Mouse (Mus musculus): Measurements from ENCODE around the gene Ier2.

The Ier2 gene

DNA sequence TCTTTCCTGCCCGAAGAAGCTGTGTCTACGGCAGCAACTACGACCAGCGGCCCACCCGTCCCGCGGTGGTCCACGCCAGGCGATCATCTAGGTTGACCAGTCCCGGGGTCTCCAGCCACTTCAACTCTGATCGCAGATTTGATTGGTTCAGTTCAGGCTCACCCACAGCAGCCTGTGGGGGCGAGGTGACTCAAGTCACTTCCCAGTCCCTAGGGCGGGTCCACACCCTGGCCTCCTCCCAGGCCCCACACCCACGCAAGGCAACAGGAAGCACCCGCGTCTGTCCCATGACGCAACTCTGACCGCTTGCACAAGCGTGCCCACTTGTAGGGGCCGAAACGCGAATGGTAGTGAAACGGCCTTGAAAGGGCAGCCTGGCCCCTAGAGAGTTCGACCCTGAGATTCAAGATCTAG lies 1.2 kb downstream of the Ier2 start:
- peak; percentile 79 for DNase-seq

DNA sequence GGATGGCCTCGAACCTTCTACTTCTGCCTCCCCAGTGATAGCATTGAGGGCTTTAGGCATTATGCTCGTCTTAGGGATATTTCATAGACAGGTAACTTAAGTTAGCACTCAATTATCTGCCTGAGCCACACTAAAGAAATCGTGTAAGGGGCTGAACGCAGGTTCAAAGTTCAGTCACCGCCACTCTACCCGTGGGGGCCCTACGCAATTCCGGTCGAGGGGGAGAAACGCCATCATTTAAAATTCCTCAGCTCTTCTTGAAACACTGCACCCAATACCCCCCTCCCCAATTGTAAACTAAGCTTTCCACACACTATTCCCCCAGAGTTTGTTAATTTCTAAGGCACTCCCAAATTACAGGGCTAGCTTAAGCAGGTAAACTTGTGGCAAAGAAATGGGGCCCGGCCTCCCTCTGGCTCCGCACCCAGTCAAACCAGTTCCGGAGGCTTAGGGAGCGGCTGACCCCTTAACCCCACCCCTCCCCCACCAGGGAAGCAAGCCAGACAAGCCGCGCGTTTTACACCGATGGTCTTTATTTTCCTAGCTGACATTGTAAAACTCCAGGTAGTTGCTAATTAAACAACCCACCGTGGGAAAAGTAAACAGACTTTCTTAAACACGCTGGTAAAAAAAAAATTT lies 1.7 kb downstream of the Ier2 start:
- no peak for DNase-seq

DNA sequence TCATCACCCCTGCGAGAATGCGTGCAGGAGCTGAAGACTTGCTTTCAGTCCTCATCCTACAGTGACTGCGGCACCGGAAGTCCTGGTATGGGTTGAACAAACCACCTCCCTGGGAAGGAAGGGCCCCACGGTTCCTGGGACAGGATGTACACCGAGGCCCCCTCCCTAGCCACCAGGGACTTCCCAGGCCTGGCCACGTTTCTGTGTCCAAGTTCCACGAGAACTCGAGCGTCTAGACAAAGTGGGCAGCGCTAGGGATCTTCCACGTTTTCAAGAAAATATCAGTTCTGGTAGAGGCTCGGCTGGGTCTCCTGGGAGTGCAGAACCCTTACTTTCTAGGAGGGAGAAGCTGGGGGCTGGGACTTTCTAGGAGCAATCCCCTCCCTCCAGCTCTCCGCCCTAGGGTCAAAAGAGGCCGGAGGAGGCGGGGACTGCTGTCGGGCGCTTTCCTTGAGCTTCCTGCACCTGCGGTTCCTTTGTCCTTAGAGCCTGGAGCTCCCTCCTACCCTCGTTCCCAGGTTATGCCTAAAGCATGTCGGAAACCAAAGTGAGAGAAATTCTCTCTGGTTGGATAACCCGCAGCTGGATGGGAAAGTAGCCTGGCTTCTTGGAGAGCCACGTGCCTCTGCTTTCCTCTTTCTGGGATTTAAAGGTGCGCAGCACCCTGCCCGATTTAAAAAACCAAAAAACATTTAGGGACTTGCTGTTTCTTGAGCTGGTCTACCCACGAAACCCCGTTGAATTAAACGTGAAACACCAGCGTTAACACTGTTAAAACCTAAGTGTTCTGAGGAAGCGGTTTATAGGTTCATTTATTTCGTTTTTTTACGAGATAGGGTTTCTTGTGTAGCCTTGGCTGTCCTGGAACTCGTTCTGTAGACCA lies 2.5 kb downstream of the Ier2 start:
- no peak for DNase-seq

DNA sequence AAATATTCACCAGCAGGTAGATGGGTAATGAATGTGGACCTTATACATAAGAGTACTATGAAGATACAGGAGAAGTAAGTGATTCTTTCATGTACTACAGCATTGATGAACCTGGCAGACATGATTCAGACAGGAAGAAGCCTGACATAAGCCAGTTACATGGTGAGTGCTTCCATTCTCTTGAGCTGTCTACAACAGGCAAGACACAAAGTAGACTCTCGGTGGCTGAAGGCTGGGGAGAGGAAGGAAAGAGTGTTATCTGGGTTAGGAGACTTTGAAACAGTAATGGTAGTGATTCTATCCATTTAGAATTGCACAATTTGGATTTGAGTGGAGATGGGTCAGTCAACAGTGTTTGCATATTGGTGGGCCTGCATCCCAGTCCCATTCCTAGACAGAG lies 3.7 kb downstream of the Ier2 start:
- no peak for DNase-seq

DNA sequence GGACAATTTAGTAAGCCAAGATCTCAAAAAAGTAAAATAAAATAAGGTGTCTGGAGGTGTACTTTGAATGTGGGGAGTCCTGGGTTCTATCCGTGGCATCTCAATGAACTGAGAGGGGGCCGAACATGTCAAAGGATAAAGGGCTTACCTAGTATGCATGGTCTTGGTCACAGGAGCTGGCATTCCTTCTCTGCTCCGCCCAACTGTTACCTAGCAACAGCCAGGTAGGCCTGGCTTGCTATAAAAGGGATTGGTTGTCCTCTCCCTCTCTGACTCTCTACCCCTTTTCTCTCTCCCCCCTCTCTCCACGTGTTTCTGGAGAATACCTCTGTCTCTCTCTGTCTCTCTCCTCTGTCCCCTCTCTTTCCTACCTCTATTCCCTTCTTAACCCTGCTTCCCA lies 5.0 kb downstream of the Ier2 start:
- no peak for DNase-seq

DNA sequence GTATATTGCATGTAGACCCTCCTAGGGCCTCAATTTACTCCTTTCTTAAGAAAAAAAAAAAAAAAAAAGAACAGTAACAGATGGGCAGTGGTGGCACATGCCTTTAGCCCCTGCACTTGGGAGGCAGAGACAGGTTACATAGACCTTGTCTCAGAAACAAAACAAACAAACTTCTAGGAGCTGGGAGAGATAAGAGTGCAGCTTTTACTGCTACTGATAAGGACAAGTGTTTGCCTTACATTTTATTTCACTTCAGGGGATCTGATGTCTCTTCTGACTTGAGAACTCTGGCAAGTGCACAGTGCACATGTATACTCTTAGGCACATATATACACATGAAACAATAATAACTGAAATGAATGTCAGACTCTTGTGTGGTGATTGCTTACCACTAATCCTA lies 5.4 kb downstream of the Ier2 start:
- DNase-seq: no peak

DNA sequence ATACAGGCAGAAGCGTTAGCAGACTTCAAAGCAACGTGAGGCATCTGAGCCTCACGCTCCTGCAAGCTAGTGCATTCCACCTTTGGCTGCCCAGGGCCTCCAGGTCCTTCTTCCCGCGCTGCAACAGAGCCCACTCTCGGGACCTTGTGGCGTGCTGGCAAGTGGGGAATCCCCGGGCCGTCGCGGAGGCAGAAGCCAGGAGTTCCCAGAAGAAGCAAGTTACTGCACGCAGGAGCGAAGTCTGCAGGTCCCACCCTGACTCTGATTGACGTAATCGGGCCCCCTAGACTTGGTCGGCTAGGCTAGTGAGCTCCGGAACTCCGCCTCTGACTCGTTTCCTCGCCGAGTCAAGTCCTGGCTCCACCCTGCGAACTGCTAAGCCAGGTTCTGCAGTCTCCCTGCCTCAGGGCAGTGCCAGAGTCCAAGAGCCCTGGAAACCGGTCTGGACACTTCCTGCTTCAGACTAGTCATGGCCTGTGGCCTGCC lies 6.0 kb downstream of the Ier2 start:
- peak; percentile 55 for DNase-seq

DNA sequence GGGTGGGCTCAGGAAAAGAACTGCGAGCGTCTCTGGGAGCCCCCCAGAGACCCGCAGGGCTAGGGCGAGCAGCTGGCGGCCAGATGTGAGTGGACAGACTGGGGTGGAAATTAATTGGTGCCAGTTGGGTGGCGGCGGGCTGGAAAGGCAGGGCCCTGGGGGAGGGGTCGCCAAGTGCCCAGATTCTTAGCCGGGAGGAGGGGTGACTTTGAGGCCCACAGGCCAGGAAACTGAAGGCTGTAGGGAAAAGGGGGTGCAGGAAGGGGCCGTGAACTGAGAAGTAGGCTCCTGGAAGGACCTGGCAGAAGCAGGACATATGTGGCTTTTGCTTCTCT lies 6.5 kb downstream of the Ier2 start:
- no peak for DNase-seq

DNA sequence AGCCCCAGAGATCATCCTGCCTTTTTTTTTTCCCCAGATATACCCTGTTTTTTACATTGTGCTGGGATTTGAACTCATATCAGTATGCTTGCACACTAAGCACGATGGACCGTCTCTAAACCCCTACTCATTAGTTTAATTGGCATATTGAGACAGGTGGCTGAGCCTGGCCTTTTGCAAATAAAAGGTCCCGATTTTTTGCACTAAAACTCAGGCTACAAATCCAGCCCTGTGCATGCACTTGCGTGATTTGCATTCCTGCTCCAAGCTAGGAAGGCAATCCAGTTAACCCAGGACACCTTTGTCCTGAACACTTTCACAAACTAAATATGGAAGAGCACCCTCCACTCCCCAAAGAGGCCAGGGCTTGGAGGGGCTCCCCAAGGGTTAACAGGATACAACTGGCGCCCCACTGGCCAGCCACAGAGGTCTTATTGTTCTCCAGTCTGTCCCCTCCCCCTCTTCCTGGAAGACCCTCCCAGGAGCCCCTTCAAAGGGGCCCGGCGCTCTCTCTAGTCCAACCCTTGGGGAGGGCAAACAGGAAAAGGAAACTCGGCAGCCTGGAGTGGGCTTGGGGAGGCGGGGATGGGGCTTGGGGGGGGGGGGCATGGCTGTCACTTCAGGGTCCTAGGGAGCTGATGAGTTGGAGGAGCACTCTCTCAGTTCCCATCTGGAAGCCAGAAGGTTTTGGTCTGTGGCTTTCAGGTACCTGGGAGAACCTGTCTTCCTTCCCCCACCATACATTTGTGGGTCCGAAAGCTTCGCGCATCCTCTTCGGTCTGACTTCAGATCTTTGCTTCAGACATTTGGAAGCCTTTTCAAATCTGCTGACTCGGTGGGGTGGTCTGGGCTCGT lies 7.1 kb downstream of the Ier2 start:
- DNase-seq: no peak

DNA sequence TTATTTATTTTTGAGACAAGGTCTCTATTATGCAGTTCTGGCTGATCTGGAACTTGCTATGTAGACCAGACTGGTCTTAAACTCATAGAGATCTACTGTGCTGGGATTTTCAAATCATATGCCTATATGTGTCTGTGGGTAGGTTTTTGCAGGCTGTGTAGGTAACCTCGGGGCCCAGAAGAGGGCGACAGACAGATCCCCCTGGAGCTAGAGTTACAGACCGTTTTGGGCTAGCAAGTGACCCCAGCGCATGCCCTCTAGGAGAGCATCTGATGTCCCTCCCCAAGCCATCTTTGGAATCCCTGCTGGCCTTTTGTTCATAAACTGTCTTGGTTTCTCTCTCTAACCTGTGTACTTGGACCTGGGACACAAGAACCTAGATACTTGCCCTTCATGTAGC lies 8.1 kb downstream of the Ier2 start:
- DNase-seq: no peak

DNA sequence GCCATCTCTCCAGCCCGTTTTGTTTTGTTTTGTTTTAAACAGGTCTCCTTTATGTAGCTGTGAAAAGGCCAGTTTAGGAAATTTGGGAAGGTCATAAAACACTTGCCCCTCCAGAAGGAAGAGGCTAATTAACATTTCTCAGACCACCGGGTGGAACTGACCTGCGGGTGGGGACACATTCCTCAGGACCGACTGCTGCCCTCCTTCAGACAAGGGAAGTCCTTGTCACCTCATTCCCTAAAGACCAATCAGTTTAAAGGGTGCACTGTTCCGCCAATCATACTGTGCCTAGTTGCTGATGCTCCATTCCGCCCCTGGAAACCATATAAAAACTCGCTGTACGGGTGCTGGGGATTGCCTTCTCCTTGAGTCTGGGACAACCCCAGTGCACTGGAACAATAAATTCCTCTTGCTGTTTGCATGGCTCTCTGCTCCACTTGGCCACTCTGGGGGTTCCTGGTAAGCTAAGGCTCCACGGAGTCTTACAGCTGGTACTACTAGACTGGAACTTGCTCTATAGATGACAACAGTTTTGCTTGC lies 9.5 kb downstream of the Ier2 start:
- no peak for DNase-seq

DNA sequence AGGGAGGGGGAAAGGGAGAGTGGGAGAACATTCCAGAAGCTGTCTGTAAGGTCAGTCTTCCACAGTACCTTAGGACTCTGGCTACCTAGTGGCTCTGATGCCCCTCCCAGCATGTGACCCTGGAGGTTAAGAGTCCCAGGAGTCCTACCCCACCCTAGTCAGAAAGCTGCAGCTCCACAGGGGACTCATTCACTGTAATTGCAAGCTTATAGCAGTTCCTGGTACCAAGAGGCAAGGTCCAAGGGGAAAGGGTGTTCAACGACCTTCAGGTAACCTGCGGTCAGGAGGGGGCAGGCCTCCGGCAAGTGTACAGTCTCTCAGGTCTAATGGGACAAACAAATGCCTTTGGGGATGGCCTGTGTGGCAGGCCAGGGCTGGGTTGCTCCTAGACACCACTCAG lies 12.4 kb downstream of the Ier2 start:
- DNase-seq: no peak

DNA sequence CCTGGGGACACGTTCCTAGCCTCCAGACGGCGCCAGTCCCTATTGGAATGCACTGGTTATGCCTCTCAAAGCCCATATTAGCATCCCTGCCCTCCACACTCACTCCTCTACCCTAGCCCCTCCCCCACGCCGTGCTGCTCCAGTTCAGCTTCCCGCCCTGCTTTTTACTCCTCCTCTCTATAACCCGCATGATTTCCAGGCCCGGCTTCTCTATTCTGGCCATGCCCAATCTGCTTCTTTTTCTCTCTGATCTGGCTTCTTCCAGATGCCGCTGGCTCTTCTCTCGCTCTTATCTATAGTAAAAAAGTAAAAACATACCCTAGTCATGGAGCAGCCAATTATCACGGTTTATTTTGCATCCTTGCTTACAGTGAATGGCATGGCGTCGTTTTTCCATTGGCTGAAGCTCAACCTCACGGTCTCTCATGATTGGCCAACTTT lies 15.2 kb downstream of the Ier2 start:
- DNase-seq: no peak

DNA sequence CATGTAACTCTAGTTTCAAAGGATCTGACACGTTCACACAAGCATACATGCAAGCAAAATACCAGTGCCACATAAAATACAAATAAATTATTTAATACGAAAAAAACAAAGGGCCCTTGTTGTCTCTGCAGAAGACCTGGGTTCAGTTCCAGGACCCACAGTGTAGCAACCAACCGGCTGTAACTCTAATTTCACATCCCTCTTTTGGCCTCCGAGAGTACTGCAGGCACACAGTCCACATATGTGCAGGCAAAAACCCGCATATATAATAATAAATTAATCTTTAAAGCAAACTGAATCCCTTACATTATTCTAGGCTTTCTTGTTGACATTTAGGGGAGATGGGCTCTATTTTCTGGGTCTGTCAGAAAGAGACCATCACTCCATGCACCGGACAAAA lies 15.9 kb downstream of the Ier2 start:
- no peak for DNase-seq

DNA sequence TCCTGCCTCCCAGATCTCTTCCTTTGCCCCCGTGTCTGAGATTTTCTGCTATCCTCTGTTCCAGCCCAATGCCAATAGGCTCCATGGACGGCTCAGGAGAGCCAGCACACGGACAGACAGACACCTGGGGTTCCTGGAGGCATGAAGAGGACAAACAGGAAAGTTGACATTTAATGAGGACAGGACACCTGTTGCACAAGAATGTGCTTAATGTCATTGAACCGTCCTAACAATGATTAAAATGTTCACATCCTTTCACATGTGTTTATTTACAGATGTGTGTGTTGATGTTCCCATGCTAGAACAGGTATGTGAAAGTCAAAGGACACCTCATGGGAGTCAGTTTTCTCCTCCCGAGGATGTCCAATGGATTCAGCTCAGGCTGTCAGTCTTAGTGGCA lies 19.6 kb downstream of the Ier2 start:
- no peak for DNase-seq

DNA sequence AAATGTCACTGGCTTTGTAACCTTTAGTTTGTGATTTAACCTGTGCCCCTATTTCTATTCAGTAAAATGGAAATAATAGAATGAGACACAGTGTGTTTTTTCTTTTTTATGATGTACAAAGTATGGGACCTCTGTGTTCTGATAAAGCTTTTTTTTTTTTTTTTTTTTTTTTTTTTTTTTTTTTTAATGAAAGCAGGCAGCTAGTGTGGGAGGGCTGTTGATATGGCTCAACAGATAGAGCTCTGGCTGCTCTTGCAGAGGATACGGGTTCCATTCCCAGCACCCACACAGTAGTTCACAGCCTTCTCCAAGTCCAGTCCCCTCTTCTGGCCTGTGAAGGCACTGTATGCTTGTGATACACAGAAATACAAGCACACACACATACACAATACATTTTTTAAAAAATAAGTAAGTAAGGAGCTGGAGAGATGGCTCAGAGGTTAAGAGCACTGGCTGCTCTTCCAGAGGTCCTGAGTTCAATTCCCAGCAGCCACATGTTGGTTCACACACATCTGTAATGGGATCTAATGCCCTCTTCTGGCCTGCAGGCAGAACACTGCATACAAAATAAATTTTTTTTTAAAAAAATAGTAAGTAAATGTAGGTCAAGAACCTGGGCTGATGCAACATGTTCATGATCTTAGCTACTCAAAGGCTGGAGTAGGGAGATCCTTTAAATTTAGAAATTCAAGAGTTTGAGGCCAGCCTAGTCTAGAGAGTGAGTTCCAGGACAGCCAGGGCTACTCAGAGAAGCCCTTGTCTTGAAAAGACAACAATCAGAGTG lies 20.9 kb downstream of the Ier2 start:
- no peak for DNase-seq

DNA sequence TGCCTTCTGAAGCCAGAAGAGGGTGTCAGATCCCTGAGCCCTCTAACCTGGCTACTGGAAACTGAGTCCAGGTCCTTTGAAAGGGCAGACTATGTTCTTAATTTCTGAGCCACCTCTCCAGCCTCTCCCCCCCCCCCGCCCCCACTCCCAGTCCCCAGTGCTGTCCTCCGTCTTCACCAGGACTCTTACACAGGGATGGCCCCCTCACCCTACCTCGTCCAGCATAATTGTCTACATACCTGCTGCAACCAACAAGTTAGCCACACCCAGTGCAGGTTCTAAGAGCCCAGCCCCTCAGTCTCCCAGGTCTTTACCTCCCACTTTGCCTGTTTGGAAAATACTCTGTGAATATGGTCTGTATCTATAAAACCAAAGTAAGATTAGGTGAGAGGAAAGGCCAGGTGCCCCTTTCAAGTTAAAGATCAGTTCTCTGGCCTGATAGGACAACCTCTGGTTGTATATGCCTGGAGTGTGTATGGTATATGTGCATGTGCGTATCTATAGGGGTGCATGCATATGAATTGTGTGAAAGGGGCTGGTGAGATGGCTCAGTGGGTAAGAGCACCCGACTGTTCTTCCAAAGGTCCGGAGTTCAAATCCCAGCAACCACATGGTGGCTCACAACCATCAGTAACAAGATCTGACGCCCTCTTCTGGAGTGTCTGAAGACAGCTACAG lies 21.9 kb downstream of the Ier2 start:
- no peak for DNase-seq

DNA sequence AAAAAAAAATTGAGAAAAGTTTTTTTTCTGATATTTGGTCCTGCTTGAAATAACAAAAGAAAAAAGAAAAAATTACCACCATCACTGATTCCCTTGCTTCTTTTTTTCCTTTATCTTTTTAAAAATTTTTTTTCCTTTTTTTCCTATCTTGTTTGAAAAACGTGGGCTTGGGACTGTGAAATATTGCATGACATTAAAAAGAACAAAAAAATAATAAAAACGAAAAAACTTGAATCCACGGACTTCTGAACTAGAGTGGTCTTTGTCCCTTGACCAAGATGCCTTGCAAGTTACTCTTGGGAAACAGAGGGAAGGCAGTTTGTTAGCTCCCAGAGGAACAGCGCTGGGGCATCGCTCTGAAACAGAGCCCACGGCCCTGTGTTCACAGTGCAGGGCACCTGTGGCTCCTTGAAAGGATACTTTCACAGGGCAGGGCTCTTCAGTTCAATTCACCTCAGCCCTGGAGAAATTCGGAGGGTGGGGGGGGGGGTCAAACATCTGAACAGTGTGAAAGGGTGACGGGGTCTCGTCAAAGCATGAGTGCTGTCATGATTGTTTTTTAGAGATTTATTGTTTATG lies 22.6 kb downstream of the Ier2 start:
- no peak for DNase-seq

DNA sequence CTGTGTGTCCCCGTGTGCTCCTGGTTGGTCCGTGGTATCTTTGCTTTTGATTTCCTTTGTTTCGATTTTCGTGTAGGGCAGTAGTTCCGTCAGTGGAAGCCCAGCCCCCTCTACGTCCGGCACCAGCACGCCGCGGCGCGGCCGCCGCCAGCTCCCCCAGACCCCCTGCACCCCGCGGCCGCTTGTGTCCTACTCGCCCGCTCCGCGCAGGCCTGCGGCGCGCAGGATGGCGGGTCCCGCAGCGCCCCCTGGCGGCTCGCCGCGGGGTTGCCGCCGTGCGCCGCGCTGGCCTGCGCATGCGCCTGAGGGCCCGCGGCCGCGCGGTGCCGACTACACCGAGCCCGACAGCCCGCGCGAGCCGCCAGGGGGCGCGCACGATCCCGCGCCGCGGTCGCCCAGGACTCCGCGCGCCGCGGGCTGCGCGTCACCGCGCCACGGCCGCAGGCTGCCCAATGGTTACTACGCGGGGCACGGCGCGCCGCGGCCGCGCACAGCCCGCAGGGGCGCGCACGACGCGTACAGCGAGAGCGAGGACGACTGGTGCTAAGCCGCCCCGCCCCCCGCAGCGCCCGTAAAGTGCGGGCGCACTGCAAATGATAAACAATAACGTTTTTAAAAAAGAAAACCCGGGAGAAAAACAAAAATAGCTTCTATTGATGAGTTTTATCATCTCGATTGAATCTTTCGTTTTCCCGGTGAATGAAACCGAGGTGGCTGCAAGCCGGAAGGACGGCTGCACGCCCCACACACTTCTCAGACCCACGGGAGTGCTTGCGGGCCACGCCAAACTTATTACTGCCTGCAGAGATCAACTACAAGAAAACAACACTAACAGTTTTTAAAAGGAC lies 23.3 kb downstream of the Ier2 start:
- DNase-seq: peak; percentile 94

DNA sequence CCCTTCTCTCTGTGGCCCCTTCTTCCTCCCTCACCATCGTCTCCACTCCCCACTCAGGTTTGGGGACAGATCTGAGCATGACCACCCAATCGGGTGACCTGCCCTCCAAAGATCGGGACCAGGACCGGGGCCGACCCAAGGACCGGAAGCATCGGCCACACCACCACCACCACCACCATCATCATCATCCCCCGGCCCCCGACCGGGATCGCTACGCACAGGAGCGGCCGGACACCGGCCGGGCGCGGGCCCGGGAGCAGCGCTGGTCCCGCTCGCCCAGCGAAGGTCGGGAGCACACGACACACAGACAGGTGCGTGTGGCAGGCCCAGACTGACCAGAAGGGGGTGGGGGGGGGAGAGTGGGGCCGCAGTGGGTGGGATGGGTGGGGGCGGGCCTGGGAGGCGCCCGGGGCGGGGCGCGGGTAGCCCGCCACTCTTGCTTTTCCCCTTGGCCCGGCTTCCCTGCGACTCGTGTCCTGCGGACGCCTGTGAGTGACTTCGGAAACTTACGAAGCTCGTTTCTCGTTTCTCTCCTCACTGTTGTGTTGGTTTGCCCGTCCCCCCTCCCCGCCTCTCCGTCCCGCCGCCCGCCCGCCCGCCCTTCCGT lies 24.0 kb downstream of the Ier2 start:
- peak; percentile 71 for DNase-seq
